Mouse (Mus musculus) midbrain, embryonic 16.5 days (tissue): Measurements from ENCODE around the gene Slc12a1. TPM values are rescaled to one million over a fixed set of nuclear protein-coding genes. Genes with fewer than 3 reads are reported as not detected.

ENCODE experiments used
- ATAC-seq: fragments of 200-750 bp; cut with Nextera tagmentation; 2 replicates; pipeline ENCODE4 v1.8.0; 2017; ENCODE audit warnings: moderate TSS enrichment
- H3K27ac ChIP-seq: fragments of 300-500 bp; sonication (generic); 2 replicates; pipeline ENCODE4 v1.5.1; 2014; ENCODE audit warnings: mild to moderate bottlenecking, low read length, mixed read lengths
- H3K27me3 ChIP-seq: fragments of 300-500 bp; sonication (generic); 2 replicates; pipeline ENCODE4 v1.6.1; 2014; ENCODE audit warnings: low read depth, low read length, mixed read lengths; ENCODE audit not compliant: control insufficient read depth, insufficient read depth
- H3K36me3 ChIP-seq: fragments of 300-500 bp; sonication (generic); 2 replicates; pipeline ENCODE4 v1.6.1; 2014; ENCODE audit warnings: mild to moderate bottlenecking, low read length, moderate library complexity, mixed read lengths; ENCODE audit not compliant: control insufficient read depth, insufficient read depth
- H3K4me1 ChIP-seq: fragments of 300-500 bp; sonication (generic); 2 replicates; pipeline ENCODE4 v1.6.1; 2014; ENCODE audit warnings: mild to moderate bottlenecking, low read length, mixed read lengths; ENCODE audit not compliant: control insufficient read depth, insufficient read depth
- H3K4me2 ChIP-seq: fragments of 300-500 bp; sonication (generic); 2 replicates; pipeline ENCODE4 v1.6.1; 2014; ENCODE audit warnings: mild to moderate bottlenecking, low read length, mixed read lengths
- H3K4me3 ChIP-seq: fragments of 300-500 bp; sonication (generic); 2 replicates; pipeline ENCODE4 v1.5.1; 2014; ENCODE audit warnings: low read depth, mild to moderate bottlenecking, low read length, moderate library complexity, mixed read lengths
- H3K9ac ChIP-seq: fragments of 300-500 bp; sonication (generic); 2 replicates; pipeline ENCODE4 v1.6.1; 2014; ENCODE audit warnings: low read depth, low read length, mixed read lengths
- H3K9me3 ChIP-seq: fragments of 300-500 bp; sonication (generic); replicated peaks from 2 replicates; pipeline ENCODE4 v1.6.1; 2014; ENCODE audit warnings: mild to moderate bottlenecking, low read length, mixed read lengths; ENCODE audit not compliant: control insufficient read depth, poor library complexity, severe bottlenecking
- WGBS: fragments of 180-500 bp; shearing (Covaris S2); extraction: QIAGEN DNeasy Blood & Tissue Kit; methylation state at CpG from one replicate; pipeline ENCODE4 v1.1.7; 2014; 5-methylcytosine and 5-hydroxymethylcytosine counted together
- polyA plus RNA-seq: library from polyadenylated mRNA; unstranded; fragments of >200 nt; fragmentation: Nextera tagmentation; extraction: Ambion mirVana; gene quantifications from 2 replicates; pipeline ENCODE4 v1.2.1, GENCODE M21; 2015

The Slc12a1 gene
- polyA plus RNA-seq, 1 experiment from 2014 or later = 0.04 TPM

DNA sequence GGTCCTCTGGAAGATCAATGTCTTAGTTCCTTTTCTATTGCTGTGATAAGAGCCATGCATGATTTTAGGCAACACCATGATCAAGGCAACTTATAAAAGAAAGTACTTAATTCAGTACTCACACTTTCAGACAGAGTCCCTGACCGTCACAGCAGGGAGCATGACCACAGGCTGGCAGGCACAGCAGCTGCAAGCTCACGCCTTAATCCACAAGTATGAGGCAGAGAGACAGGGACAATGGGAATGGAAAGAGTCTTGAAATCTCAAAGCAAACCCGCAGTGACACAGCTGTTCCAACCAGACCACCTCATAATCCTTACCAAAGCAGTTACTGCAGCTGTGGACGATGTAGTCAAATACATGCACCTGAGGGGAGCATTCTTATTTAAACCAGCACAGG, 18.2 kb upstream of the Slc12a1 start:
- 25% methylated on average over 4 of the region's 4 CpGs for WGBS
- no peak overlapping the region for H3K4me2 ChIP-seq
- no peaks in the 10 kb centered on the region for H3K36me3 ChIP-seq
- no peaks in the 10 kb centered on the region for H3K9me3 ChIP-seq
- H3K9ac ChIP-seq = no peak overlapping the region
- H3K4me3 ChIP-seq = no peak overlapping the region
- peaks cover 3% of the 10 kb centered on the region; the same call in 1 of the 2 replicates for H3K4me1 ChIP-seq
- no peak overlapping the region for H3K27ac ChIP-seq
- ATAC-seq = no peak
- H3K27me3 ChIP-seq = no peaks in the 10 kb centered on the region

DNA sequence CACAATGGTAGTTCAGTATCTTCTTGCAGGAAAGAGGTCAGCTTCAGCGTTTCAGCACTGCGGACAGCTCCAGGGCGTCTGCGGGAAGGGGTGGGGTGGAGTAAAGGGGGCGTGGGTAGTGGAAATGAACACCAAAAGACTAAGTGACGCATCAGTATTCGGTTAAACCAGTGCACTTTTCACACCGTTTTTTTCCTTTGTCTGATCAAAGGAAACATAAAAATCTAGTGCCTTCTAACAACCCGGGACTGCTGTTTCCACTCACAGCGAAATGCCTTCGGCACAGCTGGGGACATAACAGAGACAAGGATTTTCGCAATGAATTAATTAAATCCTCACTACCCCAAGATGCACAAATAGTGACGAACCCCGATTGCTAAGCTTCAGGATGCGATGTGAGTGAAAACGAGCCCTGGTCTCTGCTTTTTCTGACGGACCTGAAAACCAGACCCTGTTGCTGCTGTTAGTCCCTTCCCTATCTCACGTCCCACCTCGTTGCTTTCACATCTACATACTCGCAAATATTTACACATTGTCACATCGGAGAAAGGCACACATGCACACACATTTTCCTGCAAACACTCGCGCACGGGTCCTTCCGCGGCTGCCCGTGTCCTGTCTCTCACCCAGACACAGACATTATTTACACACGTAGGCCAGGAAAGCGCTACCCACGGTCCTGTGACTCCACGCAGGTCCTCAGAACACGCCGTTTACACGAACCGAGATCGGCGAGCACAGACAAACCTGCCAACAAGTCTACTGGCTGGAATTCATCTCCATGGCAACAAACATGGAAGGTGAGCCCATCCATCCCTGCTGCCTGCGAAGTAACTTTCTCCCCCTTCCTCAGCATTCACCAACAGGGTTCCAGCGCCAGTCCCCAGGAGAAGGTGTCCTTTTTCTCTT, 16.1 kb upstream of the Slc12a1 start, which contains the start of gene Ctxn2:
Ctxn2 (plus strand) TSS at position 790 of the 909 bp plus-strand sequence.
- peak; percentile 92 for ATAC-seq
- H3K9ac ChIP-seq = peak within 1 kb of the TSS; percentile 76
- H3K4me1 ChIP-seq = peaks cover 3% of the 10 kb centered on the region; the same call in 1 of the 2 replicates
- no peaks in the 10 kb centered on the region for H3K36me3 ChIP-seq
- WGBS = under 1% methylated on average over 39 of the region's 39 CpGs
- peak within 1 kb of the TSS; percentile 91 for H3K27ac ChIP-seq
- peak within 1 kb of the TSS; percentile 59 for H3K4me3 ChIP-seq
- no peaks in the 10 kb centered on the region for H3K27me3 ChIP-seq
- no peaks in the 10 kb centered on the region for H3K9me3 ChIP-seq
- H3K4me2 ChIP-seq = peak within 1 kb of the TSS; percentile 71

DNA sequence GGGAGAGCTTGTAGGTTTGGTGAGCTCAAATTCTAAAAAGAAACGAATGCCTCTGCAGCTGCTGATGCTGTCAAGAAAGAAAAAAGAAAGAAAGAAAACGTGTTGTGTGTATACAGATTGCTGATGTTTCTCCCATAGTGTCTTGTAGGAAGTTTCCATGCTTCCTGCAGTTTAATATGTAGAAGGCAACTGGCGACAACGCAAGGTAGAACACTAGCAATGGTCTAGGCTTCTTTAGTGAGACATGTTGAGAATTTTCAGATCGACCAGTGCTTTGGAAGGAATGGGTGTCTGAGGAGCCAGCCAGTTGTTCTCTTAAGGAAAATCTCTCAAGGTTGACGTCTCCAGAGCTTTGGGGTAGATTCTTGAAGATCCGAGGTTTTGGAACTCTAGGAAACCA, 15.5 kb upstream of the Slc12a1 start:
- Histone ChIP-seq H3K9me3 (no peaks in the 10 kb centered on the region), H3K27ac (peak overlapping the region; percentile 91), H3K4me1 (peaks cover 5% of the 10 kb centered on the region), H3K9ac (peak overlapping the region; percentile 76), H3K4me2 (peak overlapping the region; percentile 71), H3K27me3 (no peaks in the 10 kb centered on the region), H3K4me3 (peak overlapping the region; percentile 59), H3K36me3 (no peaks in the 10 kb centered on the region)
- WGBS = 27% methylated on average over 7 of the region's 7 CpGs
- ATAC-seq = peak; percentile 57

DNA sequence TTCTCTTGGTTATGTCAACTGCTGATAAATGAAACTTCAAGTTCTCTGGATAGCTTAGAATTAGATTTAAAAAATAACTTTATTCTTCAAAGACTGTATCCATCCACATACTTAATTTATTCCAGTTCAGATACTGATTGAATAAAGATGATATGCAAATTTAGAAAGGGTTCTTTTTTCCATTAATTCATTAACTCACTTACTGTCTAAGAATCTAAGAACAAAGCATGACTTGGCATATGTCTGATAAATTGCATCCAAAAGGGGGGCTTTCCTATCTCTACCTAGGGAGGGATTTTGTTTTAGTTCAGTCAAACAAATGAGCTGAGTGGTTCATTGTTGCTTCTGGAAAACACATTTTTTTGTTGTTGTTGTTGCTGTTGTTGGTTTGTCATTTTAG, 10.0 kb upstream of the Slc12a1 start:
- no peak overlapping the region for H3K4me3 ChIP-seq
- H3K27me3 ChIP-seq = no peaks in the 10 kb centered on the region
- H3K36me3 ChIP-seq = no peaks in the 10 kb centered on the region
- H3K9me3 ChIP-seq = no peaks in the 10 kb centered on the region
- H3K9ac ChIP-seq = no peak overlapping the region
- 0 out of 2 replicates have a peak, but pooled peaks have one; percentile 32 for ATAC-seq
- peaks cover 4% of the 10 kb centered on the region; the same call in 1 of the 2 replicates for H3K4me1 ChIP-seq
- no peak overlapping the region for H3K27ac ChIP-seq
- H3K4me2 ChIP-seq = no peak overlapping the region

DNA sequence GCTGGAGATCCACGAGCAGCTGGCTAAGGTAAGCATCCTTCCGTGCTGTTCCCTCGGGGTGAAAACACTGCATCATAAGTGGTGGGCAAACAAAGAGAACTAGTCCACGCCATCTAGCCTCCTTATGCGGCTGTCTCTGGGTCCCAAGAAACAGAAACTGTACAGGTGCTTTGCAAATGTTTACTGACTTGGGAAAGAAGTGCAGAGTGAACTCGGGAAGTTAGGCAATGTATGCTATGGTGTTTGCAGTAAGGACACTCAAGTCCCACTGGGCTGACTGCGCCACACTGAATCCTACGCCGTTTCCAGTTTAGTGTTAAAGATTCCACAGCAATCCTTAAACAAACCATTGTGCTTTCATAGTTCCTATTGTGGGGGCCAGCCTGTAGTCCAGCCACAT, 2.0 kb downstream of the Slc12a1 start:
- no peaks in the 10 kb centered on the region for H3K9me3 ChIP-seq
- H3K36me3 ChIP-seq = no peaks in the 10 kb centered on the region
- no peak overlapping the region for H3K4me2 ChIP-seq
- no peaks in the 10 kb centered on the region for H3K27me3 ChIP-seq
- no peak for ATAC-seq
- H3K4me3 ChIP-seq = no peak overlapping the region
- H3K27ac ChIP-seq = no peak overlapping the region
- no peaks in the 10 kb centered on the region for H3K4me1 ChIP-seq
- 85% methylated on average over 9 of the region's 9 CpGs for WGBS
- no peak overlapping the region for H3K9ac ChIP-seq

DNA sequence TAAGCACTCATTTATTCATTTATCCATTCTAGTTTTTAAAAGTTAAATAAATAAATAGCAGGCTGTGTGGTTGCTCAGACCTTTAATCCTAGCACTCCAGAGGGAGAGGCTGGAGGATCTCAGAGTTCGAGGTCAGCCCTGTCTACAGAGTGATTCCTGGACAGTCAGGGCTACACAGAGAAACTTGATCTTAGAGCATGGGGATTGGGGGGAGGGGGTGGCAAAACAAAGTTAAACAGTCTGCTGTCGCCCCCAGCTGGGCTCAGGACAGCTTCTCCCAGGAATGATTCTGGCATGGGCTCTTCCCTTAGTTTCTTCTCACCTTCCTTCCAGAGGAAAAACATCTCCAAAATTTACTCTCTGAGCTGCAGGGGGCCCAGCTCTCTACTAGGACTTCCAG, 3.2 kb downstream of the Slc12a1 start:
- H3K9ac ChIP-seq = no peak overlapping the region
- H3K27me3 ChIP-seq = no peaks in the 10 kb centered on the region
- H3K9me3 ChIP-seq = no peaks in the 10 kb centered on the region
- no peaks in the 10 kb centered on the region for H3K4me1 ChIP-seq
- WGBS = 19% methylated on average over 2 of the region's 2 CpGs
- no peak overlapping the region for H3K4me3 ChIP-seq
- no peaks in the 10 kb centered on the region for H3K36me3 ChIP-seq
- ATAC-seq = no peak
- H3K27ac ChIP-seq = no peak overlapping the region
- no peak overlapping the region for H3K4me2 ChIP-seq

DNA sequence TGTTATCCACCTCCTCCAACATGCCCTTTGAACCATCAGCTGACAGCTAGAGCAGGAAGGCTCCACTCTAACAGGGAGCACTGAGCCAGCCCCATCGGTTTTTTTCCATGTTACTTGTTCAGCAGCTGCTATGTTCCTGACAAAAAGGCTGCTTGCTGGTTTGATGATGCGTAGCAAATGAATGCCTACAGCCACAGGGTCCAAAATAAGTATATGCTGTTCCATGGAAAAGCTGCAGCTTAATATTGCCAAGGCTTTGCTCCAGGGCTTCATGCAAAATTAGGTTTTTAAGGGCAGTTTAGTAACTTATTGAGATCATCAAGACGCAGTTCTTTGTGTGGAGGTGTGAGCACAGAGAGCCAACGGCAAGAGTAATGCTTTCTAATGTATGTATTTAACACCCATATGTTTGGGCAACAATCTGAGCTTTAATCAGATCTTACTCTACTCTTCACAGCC, 9.7 kb downstream of the Slc12a1 start:
- 45% methylated on average over 4 of the region's 4 CpGs for WGBS
- no peak overlapping the region for H3K4me2 ChIP-seq
- H3K4me3 ChIP-seq = no peak overlapping the region
- H3K27ac ChIP-seq = no peak overlapping the region
- no peak for ATAC-seq
- no peak overlapping the region for H3K9ac ChIP-seq
- H3K4me1 ChIP-seq = no peaks in the 10 kb centered on the region
- H3K36me3 ChIP-seq = no peaks in the 10 kb centered on the region
- no peaks in the 10 kb centered on the region for H3K9me3 ChIP-seq
- H3K27me3 ChIP-seq = no peaks in the 10 kb centered on the region

DNA sequence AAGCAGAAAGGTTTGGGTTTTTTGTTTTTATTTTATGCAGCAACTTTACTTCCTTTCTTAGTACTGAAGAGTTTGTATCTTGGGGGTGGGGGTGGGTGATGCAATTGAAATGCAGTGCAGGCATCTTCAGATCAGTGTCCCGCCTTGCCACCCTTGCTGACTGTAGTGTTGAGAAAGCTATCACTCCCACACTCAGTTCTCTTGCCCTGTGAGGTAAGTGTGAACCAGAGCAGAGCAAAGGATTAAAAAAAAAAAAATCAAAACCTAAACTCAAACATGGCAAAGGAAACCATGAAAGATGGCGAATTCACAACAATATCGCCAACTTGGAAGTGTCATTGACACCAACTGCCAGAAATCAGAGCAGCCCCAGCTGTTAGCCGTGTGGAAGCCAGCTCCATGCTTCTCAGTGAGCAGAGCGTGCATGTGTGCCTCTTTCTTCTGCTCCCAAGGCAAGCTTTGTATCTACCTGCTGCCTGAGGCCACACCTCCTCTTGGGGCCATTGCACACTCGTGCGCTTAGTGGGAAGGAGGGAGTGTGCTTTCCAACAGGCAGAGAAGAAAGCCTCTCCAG, 26.0 kb downstream of the Slc12a1 start:
- WGBS = 86% methylated on average over 7 of the region's 7 CpGs
- H3K4me2 ChIP-seq = no peak overlapping the region
- H3K27ac ChIP-seq = no peak overlapping the region
- no peaks in the 10 kb centered on the region for H3K9me3 ChIP-seq
- no peaks in the 10 kb centered on the region for H3K27me3 ChIP-seq
- no peak overlapping the region for H3K4me3 ChIP-seq
- no peaks in the 10 kb centered on the region for H3K36me3 ChIP-seq
- H3K9ac ChIP-seq = no peak overlapping the region
- H3K4me1 ChIP-seq = no peaks in the 10 kb centered on the region
- no peak for ATAC-seq

DNA sequence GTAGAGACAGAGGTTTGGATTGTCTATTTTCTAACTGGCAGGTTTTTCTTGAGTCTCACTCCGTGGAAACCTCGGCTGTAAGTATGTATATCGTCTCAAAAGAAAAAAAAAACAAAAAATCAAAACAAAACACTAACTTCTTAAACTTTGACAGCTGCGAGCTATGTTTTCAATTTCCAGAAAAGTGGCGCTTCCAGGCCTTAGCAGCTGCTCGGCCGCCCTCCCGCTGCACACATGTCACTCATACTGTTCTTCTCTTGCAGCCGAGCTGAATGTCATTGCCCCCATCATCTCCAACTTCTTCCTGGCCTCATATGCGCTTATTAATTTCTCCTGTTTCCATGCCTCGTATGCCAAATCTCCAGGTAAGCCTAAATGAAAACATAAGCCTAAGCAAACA, 35.6 kb downstream of the Slc12a1 start:
- no peak for ATAC-seq
- 75% methylated on average over 11 of the region's 11 CpGs for WGBS

More for the DNA sequence above, 35.6 kb downstream of the Slc12a1 start:
- Histone ChIP-seq H3K27me3 (no peaks in the 10 kb centered on the region), H3K4me2 (no peak overlapping the region), H3K4me3 (no peak overlapping the region), H3K36me3 (no peaks in the 10 kb centered on the region), H3K27ac (no peak overlapping the region), H3K4me1 (no peaks in the 10 kb centered on the region), H3K9me3 (no peaks in the 10 kb centered on the region), H3K9ac (no peak overlapping the region)
